Mouse (Mus musculus) A20 (cell line): ENCODE results near the gene Atp2a1.

Experiments used
- DNase-seq: peaks from one replicate; pipeline ENCODE4 v3.0.0-alpha.2; 2011; ENCODE audit warnings: low read depth, low spot score

The Atp2a1 gene

GRCm38 (mm10) chr7:126472713-126473112 is 9.8 kb upstream of the Atp2a1 start:
- no peak for DNase-seq

DNA sequence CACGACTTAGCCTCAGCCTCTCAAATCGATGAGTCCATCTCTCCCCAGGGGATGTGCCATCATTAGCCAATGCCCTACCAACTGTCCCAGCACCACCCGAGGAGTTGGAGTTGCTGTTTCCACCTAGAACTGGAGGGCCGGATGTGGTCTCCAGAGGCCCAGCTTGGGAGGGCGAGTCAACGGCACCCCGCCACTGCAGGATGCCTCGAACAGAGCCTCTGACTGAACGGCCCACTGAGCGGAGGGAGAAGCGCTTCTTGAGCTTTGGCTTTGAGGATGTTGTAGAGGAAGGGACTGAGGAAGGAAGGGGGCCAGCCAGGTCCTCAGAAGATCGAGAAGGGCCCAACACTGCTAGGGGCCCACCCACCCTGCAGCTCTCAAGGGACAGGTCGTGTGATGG is 9.4 kb upstream of the Atp2a1 start:
- no peak for DNase-seq

- no peak for DNase-seq
These were observed 8.9 kb upstream of the Atp2a1 start for GRCm38 (mm10) chr7:126471853-126472252.

GRCm38 (mm10) chr7:126471361-126471760 is 8.5 kb upstream of the Atp2a1 start:
- no peak for DNase-seq

DNA sequence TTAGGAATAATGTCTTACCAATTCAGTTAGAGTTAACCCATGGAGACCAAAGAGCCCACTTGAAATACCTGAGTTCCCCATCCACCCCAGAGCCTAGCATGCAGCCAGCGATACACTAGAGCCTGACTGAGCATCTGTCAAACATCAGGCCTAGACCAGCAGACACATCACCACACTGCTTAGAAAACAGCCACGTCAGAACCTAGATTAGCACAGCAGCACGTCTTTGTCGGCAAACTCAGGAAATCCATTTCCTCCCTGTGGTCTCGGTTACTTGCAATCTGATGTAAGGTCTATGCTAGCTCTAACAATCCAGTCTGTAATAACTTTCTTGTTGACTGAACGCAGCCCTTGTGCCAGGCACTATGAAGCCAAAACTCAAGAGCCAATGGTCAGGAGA is 7.2 kb upstream of the Atp2a1 start:
- no peak for DNase-seq

DNA sequence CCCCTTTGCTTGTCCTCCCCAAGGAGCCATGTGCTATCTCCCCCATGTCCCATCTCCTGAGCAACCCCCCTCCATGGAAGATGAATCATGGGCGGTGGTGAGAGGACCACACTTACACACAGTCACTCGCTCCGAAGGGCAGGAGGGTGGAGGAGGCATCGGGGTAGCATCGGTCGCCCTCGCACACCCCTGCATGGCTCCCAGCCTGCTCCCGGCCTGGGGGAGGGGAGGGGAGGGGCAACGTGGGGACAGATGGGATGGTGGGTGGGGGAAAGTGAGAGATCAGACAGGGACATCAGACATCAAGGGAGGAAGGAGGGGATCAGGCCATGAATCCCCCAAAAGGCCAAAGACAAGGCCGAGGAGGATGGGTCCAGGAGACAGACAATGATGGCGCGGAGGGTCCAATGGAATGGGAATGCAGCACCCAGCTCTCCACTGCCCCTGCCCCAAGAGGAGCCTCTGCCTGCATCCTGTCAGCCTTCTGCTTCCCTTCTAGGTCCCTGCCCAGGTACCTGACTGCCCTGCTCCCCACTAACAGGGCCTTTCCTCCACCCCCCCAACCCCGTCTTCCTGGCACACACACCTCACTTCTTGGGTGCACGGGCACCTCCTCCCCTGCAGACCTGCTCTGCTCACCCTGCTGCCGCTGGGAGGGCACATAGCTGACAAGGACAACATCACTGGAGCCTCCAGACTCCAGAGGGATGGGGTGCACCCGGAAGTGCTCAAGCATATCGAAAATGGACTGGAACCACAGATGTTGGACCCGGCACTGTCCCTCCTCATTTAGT is 5.1 kb upstream of the Atp2a1 start:
- no peak for DNase-seq

DNA sequence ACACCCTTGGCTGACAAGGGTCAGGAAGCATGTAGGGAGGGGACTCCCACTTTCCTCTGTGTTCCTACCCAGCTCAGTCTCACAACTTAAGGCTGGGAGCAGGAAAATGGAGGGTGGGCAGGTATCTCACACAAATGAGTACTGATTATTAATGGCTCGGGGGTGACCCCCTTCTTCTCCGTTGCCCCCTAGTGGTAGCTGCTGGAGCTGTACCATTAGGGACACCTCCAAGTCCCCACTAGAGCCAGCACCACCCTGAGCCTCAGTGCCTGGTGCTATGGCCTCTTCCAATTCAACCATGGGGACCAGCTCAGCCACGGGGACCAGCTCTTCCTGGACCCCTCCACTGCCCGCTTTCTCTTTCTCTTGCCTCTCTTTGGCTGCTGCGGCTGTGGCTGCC is 4.4 kb upstream of the Atp2a1 start:
- peak; percentile 67 for DNase-seq

DNA sequence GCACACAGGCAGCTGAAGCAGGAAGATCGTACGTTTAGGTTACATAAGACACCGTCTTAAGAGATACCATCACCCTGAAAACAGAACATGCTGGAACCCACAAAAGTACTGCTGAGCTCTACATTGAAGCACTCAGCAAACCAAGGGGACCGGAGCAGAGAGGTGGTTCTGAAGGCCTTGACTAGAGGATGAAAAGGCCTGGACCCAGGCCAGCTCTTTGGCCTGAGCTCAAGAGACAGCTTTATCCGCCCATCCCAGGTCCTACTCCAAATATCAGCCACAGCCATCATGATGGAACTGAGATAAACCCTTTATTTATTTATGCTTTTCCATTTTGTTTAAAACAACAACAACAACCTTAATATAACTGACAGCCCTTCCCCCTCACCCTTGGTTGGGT is 3.8 kb upstream of the Atp2a1 start:
- DNase-seq: no peak

DNA sequence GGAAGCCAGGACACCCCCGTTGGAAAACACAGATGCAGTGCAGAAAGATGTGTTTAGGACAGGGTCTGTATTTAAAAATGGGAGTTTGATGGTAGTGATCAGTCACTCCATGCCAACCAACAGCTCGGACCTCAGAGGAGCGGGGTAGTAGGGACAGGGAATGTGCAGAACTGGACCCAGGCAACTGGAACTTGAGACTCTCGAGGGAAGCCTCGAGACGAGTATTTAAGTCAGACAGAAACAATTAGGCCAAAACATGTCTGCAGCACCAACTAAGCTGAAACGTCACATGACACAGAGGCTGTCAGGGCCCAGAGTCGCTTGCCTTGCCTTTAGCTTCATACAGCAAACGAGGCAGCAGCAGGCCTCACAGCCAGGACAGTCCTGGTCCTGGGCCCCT is 3.2 kb upstream of the Atp2a1 start:
- DNase-seq: no peak

DNA sequence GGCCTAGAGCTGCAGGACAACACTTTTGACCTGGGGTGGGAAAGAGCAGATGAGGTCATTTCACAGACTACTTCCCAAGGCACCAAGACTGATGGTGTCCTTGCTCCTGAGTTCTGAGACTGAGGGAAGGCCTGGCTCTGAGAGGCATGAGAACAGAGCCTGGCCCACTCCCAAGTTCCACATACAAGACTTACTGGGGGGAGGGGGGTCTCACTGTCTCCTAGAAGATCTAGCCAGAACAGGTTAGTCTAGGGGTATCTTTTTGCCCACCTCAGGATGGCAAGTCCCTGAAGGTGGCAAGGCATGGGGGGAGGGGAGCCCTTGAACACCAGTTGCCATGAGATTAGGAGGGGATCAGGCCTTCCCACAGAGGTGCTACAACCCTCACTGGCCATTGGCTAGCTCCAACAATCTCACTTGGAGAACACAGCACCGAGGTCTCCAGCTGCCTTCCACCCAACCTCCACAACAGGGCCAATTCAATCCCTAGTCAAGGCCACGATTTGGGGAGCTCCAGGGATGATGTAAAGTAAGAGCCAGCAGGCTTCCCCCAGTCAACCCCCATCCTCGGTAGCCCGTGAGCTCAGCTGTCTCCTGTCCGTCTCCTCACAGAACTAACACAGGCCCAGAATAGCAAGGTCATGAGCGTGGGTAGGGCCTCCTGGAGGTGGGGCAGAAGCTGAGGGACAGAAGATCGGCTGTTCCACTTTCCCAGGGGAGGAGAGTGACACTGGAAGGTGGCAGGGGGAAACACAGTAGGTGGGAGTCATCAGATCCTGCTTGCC is 2.5 kb upstream of the Atp2a1 start:
- DNase-seq: no peak

DNA sequence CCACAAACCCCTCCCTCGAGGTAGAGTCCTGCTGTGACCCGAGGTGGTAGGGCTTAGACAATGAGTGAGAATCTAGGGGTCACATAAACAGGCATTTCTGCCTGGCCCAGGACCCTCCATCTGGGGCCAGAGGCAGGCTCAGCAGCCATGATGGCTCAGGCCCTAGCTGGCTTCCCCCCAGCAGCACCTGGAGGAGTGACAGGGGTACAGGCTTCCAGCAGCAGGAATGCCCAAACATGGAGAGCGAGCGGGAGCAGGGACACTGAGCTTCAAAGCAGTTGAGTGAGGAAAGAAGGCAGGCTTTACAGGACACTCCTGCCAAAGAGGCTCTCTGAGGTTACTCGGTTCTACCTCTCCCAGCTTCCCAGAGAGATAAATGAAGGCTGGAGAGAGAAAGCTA is 1.9 kb upstream of the Atp2a1 start:
- DNase-seq: no peak

DNA sequence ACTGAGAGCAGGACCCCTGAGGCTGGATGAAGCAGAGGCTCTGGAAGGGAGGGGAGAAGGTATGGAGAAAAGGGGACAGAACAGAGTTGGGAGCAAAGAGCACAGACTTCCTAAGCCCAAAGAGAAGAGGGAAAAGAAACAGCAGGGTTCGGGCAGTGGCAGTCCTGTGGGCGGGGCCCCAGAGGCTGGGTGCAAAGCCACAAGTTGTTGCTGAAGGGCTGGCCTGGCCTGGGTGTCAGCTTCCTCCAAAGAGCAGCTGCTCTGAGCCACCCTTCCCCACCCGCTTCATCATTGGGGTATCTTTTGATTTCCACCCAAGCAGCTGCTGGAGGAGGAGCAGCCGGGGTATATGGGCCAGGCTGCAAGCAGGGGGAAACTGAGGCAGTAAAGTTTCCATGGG is 1.2 kb upstream of the Atp2a1 start:
- no peak for DNase-seq

DNA sequence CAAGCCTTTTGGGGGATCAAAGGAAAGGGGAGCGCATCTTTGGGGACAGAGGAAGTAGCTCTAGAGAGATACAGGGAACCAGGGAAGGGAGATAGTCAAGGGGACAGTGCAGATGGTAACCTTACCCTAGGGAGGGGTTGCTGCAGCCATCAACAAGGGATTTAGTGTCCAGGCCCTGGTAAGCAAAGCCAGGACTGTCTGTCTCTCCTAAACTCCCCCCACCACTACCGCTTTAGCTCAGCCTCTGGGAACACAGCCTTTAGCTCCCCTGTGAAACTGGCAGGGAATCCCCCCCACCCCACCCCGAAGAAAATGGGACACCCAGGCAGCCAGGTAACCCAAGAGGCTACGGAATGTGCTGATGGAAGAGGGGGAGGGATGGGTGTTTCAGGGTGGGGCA is 639 bp upstream of the Atp2a1 start:
- DNase-seq: no peak

DNA sequence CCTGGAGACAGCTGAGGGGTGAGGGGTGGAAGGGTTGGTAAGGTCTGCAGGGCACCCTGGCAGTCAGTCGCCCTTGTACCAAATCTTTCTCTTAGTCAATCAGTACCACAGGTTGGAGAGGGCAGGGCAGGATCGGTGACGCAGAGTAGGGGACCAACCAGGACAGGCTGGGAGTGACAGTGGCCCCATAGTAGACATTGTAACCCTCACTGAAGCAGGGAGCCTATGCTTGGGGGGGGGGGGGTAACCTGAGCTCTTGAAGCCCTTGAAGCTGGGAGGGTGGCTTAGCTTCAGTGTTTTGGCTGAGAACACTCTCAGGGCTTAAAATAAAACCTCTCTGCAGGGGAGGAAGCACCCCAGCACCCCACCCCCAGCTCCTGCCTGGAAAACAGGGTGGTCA is 1.3 kb downstream of the Atp2a1 start:
- DNase-seq: no peak

DNA sequence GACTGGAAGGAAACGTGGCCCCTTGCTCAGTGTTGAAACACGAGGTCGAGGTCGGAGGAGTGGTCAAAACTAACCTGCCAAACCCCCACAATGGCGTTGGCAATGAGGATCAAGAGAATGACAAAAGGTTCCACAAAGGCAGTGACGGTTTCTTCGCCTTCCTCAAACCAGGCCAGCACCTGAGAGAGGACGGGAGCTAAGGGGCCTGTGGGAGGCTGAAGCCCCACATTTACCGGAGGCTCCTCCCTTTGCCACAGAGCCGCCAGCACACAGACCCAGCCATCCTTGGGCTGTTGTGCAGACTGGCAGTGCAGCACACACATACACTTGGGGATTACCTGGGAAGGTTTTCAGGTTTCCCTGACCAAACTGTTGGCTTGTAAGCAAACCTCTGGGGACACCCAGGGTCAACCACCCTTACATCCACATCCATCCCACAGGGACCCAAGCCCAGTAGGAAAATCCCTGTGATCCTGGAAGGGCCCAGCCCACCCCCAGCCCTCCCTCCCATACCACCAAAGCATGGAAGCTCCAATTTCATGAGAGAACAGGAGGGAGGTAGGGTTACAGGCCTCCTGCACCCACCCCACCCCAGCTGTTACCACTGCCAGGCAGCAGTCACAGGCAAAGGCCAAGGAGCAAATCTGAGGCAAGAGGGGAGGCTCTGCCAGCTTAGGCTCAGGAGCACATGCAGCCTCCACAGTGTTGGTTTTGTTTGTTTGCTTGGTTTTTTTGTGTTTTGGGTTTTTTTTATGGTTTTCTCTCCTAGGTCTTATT is 2.1 kb downstream of the Atp2a1 start:
- no peak for DNase-seq

DNA sequence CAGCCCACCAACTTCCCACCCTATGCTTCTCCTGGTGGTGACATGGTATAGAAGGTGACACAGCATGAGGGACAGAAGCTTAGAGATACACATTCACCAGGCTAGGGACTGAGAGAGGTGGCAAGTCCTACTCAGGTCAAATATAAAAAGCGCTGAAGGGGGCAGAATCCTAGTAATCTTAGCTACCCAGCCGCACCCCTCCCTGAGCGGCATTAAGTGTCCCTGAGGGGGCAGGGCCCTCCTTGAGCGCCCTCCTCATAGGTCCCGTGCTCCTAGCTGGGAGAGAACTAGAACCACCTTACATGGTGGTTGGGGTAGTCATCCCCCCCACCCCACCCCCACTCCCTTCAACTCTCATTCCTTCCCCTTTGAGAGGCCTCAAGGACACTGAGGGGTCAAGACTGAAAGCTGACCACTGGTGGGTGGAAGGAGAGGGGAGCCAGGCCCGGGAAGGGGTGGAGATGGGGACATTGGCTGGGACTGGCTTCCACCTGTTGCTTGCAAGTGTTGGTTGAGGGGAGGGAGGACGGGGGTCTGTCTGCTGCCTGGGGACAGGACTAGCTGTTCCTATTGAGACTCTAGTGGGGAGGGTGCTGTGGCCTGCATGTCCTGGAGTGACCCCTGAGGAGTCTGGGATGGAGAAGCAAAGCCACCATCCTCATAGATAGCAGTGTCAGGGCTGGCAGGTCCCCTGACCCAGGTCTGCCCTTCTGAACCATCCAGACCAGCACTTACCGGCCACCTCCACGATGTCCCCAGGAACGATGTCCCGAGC is 3.9 kb downstream of the Atp2a1 start:
- no peak for DNase-seq

DNA sequence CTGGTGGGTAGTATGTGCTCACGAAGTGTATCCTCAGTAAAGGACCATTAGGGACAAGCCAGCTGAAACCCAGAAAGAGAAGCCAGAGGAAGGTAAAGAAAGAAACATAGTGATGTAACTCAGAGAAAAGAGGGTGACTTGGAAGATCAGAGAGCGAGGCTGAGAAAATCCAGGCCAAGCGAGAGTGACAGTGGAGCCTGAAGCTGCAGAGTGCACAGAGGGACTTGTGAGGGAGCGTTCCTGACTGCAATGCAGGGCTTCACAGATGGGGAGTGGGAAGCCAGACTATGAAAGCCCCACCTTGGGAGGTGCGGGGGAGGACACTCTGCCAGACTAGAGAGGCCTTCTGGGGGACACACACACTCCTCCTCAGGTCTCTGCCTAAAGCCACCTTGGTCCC is 4.7 kb downstream of the Atp2a1 start:
- no peak for DNase-seq

DNA sequence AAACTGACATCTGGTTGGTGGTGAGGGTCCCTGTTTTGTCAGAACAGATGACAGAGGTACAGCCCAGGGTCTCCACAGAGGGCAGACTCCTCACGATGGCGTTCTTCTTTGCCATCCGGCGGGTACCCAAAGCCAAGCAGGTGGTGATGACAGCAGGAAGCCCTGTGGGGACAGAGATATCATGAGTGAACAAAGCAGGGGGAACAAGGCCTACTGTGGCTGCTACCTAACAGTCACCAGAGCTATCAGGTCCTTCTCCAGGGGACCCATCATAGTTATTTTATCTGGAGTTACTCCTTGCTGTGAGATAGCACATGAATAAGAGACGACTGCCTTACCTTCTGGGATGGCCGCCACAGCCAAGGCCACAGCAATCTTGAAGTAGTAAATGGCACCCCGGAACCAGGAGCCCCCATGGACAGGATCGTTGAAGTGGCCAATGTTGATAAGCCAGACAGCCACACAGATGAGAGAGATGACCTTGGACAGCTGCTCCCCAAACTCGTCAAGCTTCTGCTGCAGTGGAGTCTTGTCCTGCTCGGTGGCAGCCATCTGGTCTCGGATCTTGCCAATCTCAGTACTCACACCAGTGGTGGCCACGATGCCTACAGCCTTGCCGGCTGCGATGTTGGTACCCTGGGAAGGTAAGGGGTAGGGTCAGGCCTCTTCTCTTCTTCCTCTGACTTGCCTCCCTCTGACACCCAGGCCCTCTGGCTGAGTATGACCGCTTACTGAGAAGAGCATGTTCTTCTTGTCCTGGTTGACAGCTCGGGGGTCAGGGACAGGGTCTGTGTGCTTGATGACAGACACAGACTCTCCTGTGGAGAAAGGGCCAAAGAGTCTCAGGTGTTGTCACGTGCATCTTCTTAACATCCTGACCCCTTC is 6.3 kb downstream of the Atp2a1 start:
- DNase-seq: no peak

GRCm38 (mm10) chr7:126455242-126455641 is 7.7 kb downstream of the Atp2a1 start:
- no peak for DNase-seq

GRCm38 (mm10) chr7:126453861-126454260 is 9.0 kb downstream of the Atp2a1 start:
- peak; percentile 48 for DNase-seq

DNA sequence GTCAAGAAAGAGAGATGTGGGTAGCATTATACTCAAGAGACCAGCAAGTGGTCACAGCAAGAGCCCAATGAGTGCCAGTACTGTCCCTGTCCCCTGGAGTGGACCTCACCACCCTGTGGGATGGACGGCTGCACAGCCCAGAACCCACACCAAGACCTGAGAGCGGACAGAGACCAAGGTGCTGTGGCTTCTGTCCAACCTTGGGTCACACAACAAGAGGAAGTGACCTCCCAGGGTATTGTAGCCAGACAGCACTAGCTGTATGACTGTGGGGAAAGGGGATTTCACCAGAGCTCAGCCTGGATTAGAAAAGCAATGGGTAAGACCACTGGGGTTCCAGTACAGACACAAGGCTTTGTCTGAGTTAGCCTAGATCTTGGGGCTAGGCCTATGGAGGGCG is 10.7 kb downstream of the Atp2a1 start:
- DNase-seq: no peak
